Mouse (Mus musculus) kidney, postnatal 4 days (tissue): ENCODE measurements at regions not wholly inside any gene's neighbourhood (a gene's known extent, or its start where the extent isn't known, plus 50 kb on each side); places are given as distances from the start of the nearest gene placed in this dataset.

Experiments
- DNase-seq, 2 experiments: peaks; one replicate each; pipeline ENCODE4 v3.0.0; 2021; ENCODE audit warnings: mixed read lengths in 2 of 2

- DNase-seq: no peak
These were observed 115.3 kb upstream of the Trib2 start for GRCm38 (mm10) chr12:15932067-15932466.

- DNase-seq: no peak
These were observed 114.8 kb upstream of the Trib2 start for GRCm38 (mm10) chr12:15931535-15931934.

GRCm38 (mm10) chr12:15930155-15930554 is 113.4 kb upstream of the Trib2 start:
- DNase-seq: no peak

GRCm38 (mm10) chr12:15929541-15929940 is 112.8 kb upstream of the Trib2 start:
- no peak for DNase-seq

- no peak for DNase-seq
These were observed 101.6 kb upstream of the Trib2 start for GRCm38 (mm10) chr12:15918291-15918690.

GRCm38 (mm10) chr12:15912959-15913358 is 96.2 kb upstream of the Trib2 start:
- DNase-seq: no peak

GRCm38 (mm10) chr12:15912491-15912890 is 95.8 kb upstream of the Trib2 start:
- no peak for DNase-seq

- no peak for DNase-seq
These were observed 94.7 kb upstream of the Trib2 start for GRCm38 (mm10) chr12:15911254-15911991.

- DNase-seq: no peak
These were observed 80.8 kb upstream of the Trib2 start for GRCm38 (mm10) chr12:15897539-15897938.

GRCm38 (mm10) chr12:15896511-15896910 is 79.8 kb upstream of the Trib2 start:
- peak; percentile 13 to 18 for DNase-seq

- peak; percentile 6 to 8 for DNase-seq
These were observed 78.5 kb upstream of the Trib2 start for GRCm38 (mm10) chr12:15895215-15895614.

GRCm38 (mm10) chr12:15890591-15890990 is 73.9 kb upstream of the Trib2 start:
- peak in 1 of 2 experiments; percentile 12 for DNase-seq

GRCm38 (mm10) chr12:15879907-15880430 is 63.2 kb upstream of the Trib2 start:
- no peak for DNase-seq
